Mouse (Mus musculus) midbrain, embryonic 16.5 days (tissue): ENCODE measurements around the gene Actbl2. TPM values are rescaled to one million over a fixed set of nuclear protein-coding genes. Genes with fewer than 3 reads are reported as not detected.

ENCODE experiments used
- ATAC-seq: fragments of 200-750 bp; cut with Nextera tagmentation; 2 replicates; pipeline ENCODE4 v1.8.0; 2017; ENCODE audit warnings: moderate TSS enrichment
- H3K27ac ChIP-seq: fragments of 300-500 bp; sonication (generic); 2 replicates; pipeline ENCODE4 v1.5.1; 2014; ENCODE audit warnings: mild to moderate bottlenecking, low read length, mixed read lengths
- H3K27me3 ChIP-seq: fragments of 300-500 bp; sonication (generic); 2 replicates; pipeline ENCODE4 v1.6.1; 2014; ENCODE audit warnings: low read depth, low read length, mixed read lengths; ENCODE audit not compliant: control insufficient read depth, insufficient read depth
- H3K36me3 ChIP-seq: fragments of 300-500 bp; sonication (generic); 2 replicates; pipeline ENCODE4 v1.6.1; 2014; ENCODE audit warnings: mild to moderate bottlenecking, low read length, moderate library complexity, mixed read lengths; ENCODE audit not compliant: control insufficient read depth, insufficient read depth
- H3K4me1 ChIP-seq: fragments of 300-500 bp; sonication (generic); 2 replicates; pipeline ENCODE4 v1.6.1; 2014; ENCODE audit warnings: mild to moderate bottlenecking, low read length, mixed read lengths; ENCODE audit not compliant: control insufficient read depth, insufficient read depth
- H3K4me2 ChIP-seq: fragments of 300-500 bp; sonication (generic); 2 replicates; pipeline ENCODE4 v1.6.1; 2014; ENCODE audit warnings: mild to moderate bottlenecking, low read length, mixed read lengths
- H3K4me3 ChIP-seq: fragments of 300-500 bp; sonication (generic); 2 replicates; pipeline ENCODE4 v1.5.1; 2014; ENCODE audit warnings: low read depth, mild to moderate bottlenecking, low read length, moderate library complexity, mixed read lengths
- H3K9ac ChIP-seq: fragments of 300-500 bp; sonication (generic); 2 replicates; pipeline ENCODE4 v1.6.1; 2014; ENCODE audit warnings: low read depth, low read length, mixed read lengths
- H3K9me3 ChIP-seq: fragments of 300-500 bp; sonication (generic); replicated peaks from 2 replicates; pipeline ENCODE4 v1.6.1; 2014; ENCODE audit warnings: mild to moderate bottlenecking, low read length, mixed read lengths; ENCODE audit not compliant: control insufficient read depth, poor library complexity, severe bottlenecking
- WGBS: fragments of 180-500 bp; shearing (Covaris S2); extraction: QIAGEN DNeasy Blood & Tissue Kit; methylation state at CpG from one replicate; pipeline ENCODE4 v1.1.7; 2014; 5-methylcytosine and 5-hydroxymethylcytosine counted together
- polyA plus RNA-seq: library from polyadenylated mRNA; unstranded; fragments of >200 nt; fragmentation: Nextera tagmentation; extraction: Ambion mirVana; gene quantifications from 2 replicates; pipeline ENCODE4 v1.2.1, GENCODE M21; 2015

The Actbl2 gene
- polyA plus RNA-seq, 1 experiment from 2014 or later = not detected

DNA sequence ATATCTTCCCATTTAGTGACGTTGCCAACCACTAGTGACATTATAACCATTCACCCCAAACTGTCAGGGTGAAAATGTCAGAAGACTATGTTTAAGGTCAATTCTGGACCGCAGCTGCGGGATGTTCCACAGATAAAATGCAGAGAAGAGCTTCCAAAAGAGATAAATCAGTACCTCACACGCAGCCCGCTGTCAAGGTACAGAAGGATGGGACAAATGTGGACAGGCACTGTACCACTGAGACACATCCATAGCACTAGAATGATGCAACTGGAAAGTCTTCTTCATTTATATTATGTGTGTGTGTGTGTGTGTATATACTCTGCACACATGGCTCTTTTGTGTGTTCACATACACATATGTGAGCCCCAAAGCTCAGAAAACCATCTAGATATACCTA is 49.9 kb downstream of the Actbl2 start:
- H3K27ac ChIP-seq = no peak overlapping the region

More for the DNA sequence above, 49.9 kb downstream of the Actbl2 start:
- no peak for ATAC-seq
- Histone ChIP-seq H3K27me3 (no peaks in the 10 kb centered on the region), H3K4me2 (no peak overlapping the region), H3K4me3 (no peak overlapping the region), H3K9ac (no peak overlapping the region), H3K9me3 (no peaks in the 10 kb centered on the region), H3K4me1 (no peaks in the 10 kb centered on the region), H3K36me3 (no peaks in the 10 kb centered on the region)
- 95% methylated on average over 5 of the region's 5 CpGs for WGBS

Other genes with a start within 250 kb of the Actbl2 start
- 93.6 and 99.2 TPM in 2 replicates for gene Gpbp1, start 235.1 kb downstream of the Actbl2 start, polyA plus RNA-seq